Mouse (Mus musculus): Measurements from ENCODE around the gene Tbx4.

GRCm38 (mm10) chr11:85846509-85846908, 39.7 kb upstream of the Tbx4 start:
- TF ChIP-seq CTCF (IDR thresholded peaks at IDR 0.05; ENCODE audit: borderline replicate concordance, insufficient read depth, low read depth, low read length) (no peak), POLR2A (IDR thresholded peaks at IDR 0.05; ENCODE audit: borderline replicate concordance, insufficient read depth, low read length) (no peak)
